Mouse (Mus musculus): ENCODE measurements around the gene 4930550C14Rik.
A peak's percentile ranks its signal among the peaks of the same experiment; 100 is the strongest.

The 4930550C14Rik gene

GRCm38 (mm10) chr9:53402291-53402711, at the start of gene 4930550C14Rik:
TSS of gene 4930550C14Rik (plus strand) at chr9:53402325.
- DNase-seq, result peak; percentile 76

- DNase-seq, result no peak
Measured at GRCm38 (mm10) chr9:53353161-53353560, 49.0 kb upstream of the 4930550C14Rik start.

GRCm38 (mm10) chr9:53356219-53357155, 45.6 kb upstream of the 4930550C14Rik start:
- peak; percentile 85 for DNase-seq

- no peak for DNase-seq
Measured at GRCm38 (mm10) chr9:53371339-53371738, 30.8 kb upstream of the 4930550C14Rik start.

- peak; percentile 65 for DNase-seq
Measured at GRCm38 (mm10) chr9:53375907-53376306, 26.2 kb upstream of the 4930550C14Rik start.

- peak; percentile 34 for DNase-seq
Measured at GRCm38 (mm10) chr9:53376820-53377219, 25.3 kb upstream of the 4930550C14Rik start.

- no peak for DNase-seq
Measured at GRCm38 (mm10) chr9:53377597-53377996, 24.5 kb upstream of the 4930550C14Rik start.

- DNase-seq, result no peak
Measured at GRCm38 (mm10) chr9:53378171-53378570, 24.0 kb upstream of the 4930550C14Rik start.

- no peak for DNase-seq
Measured at GRCm38 (mm10) chr9:53380595-53380994, 21.5 kb upstream of the 4930550C14Rik start.

GRCm38 (mm10) chr9:53381113-53381615, 21.0 kb upstream of the 4930550C14Rik start:
- no peak for DNase-seq

GRCm38 (mm10) chr9:53383951-53384866, 17.9 kb upstream of the 4930550C14Rik start, which contains the start of gene Kdelc2:
TSS of gene Kdelc2 (plus strand) at chr9:53384025.
- peak; percentile 89 for DNase-seq

- DNase-seq, result no peak
Measured at GRCm38 (mm10) chr9:53384873-53385272, 17.3 kb upstream of the 4930550C14Rik start.

- DNase-seq, result no peak
Measured at GRCm38 (mm10) chr9:53387431-53387830, 14.7 kb upstream of the 4930550C14Rik start.

GRCm38 (mm10) chr9:53389109-53389508, 13.0 kb upstream of the 4930550C14Rik start:
- peak; percentile 62 for DNase-seq

GRCm38 (mm10) chr9:53390136-53390535, 12.0 kb upstream of the 4930550C14Rik start:
- no peak for DNase-seq

GRCm38 (mm10) chr9:53397685-53398387, 4.3 kb upstream of the 4930550C14Rik start:
- no peak for DNase-seq

- peak; percentile 83 for DNase-seq
Measured at GRCm38 (mm10) chr9:53398388-53398700, 3.8 kb upstream of the 4930550C14Rik start.

- no peak for DNase-seq
Measured at GRCm38 (mm10) chr9:53399537-53399936, 2.6 kb upstream of the 4930550C14Rik start.

- no peak for DNase-seq
Measured at GRCm38 (mm10) chr9:53400696-53401095, 1.4 kb upstream of the 4930550C14Rik start.

GRCm38 (mm10) chr9:53401146-53401545, 979 bp upstream of the 4930550C14Rik start:
- DNase-seq, result no peak

- no peak for DNase-seq
Measured at GRCm38 (mm10) chr9:53402991-53403390, 866 bp downstream of the 4930550C14Rik start.

GRCm38 (mm10) chr9:53404050-53404752, 2.1 kb downstream of the 4930550C14Rik start:
- no peak for DNase-seq
